Mouse (Mus musculus) lung, adult 2 months (tissue): ENCODE measurements around the gene Esrrb. TPM values are rescaled to one million over a fixed set of nuclear protein-coding genes. Genes with fewer than 3 reads are reported as not detected.

ENCODE experiments used
- DNase-seq: peaks from one replicate; pipeline ENCODE4 v3.0.0; 2022
- H3K4me1 ChIP-seq: fragments of 200-500 bp; 2 replicates; pipeline ENCODE4 v1.6.1; 2011; ENCODE audit warnings: low read length; ENCODE audit not compliant: control insufficient read depth, insufficient read depth
- H3K4me3 ChIP-seq: fragments of 200-500 bp; replicated peaks from 2 replicates; pipeline ENCODE3; 2011; ENCODE audit warnings: low read depth, mild to moderate bottlenecking, control low read depth, low read length; ENCODE audit errors: extremely low read depth
- CTCF ChIP-seq: fragments of 200-500 bp; IDR thresholded peaks from 2 replicates; pipeline ENCODE4 v1.5.1; 2011; ENCODE audit warnings: mild to moderate bottlenecking, low read length, control low read depth; ENCODE audit not compliant: insufficient read depth
- POLR2A ChIP-seq: fragments of 200-500 bp; IDR thresholded peaks from 2 replicates; pipeline ENCODE4 v1.6.1; 2011; ENCODE audit warnings: low read depth, mild to moderate bottlenecking, control low read depth, low read length, borderline replicate concordance; ENCODE audit errors: extremely low read depth
- WGBS: fragments of 180-500 bp; shearing (Covaris S2); methylation state at CpG from one replicate; pipeline ENCODE4 v1.1.7; 2018; 5-methylcytosine and 5-hydroxymethylcytosine counted together
- polyA plus RNA-seq: library from polyadenylated mRNA; depleted of rRNA; stranded (reverse); fragments of >200 nt; gene quantifications from 2 replicates; pipeline ENCODE4 v1.2.3, GENCODE M21; 2012; rRNA removed

The Esrrb gene
- polyA plus RNA-seq, 1 experiment = 0.44 TPM

- TF ChIP-seq CTCF (no peak), POLR2A (no peak)
- Histone ChIP-seq H3K4me3 (no peak overlapping the region), H3K4me1 (no peaks in the 10 kb centered on the region)
- 29% methylated on average over 8 of the region's 8 CpGs for WGBS
- no peak for DNase-seq
These were observed 186.9 kb downstream of the Esrrb start for GRCm38 (mm10) chr12:86547808-86548207.

- Histone ChIP-seq H3K4me1 (no peaks in the 10 kb centered on the region), H3K4me3 (no peak overlapping the region)
- no peak for DNase-seq
- TF ChIP-seq CTCF (no peak), POLR2A (no peak)
- whole genome bisulfite sequencing = 56% methylated on average over 10 of the region's 10 CpGs
These were observed 192.1 kb downstream of the Esrrb start for GRCm38 (mm10) chr12:86553037-86553436.

- no peak for DNase-seq
- TF ChIP-seq CTCF = no peak
- TF ChIP-seq POLR2A = no peak
- Histone ChIP-seq H3K4me1 (no peaks in the 10 kb centered on the region), H3K4me3 (no peak overlapping the region)
- 18% methylated on average over 10 of the region's 10 CpGs for whole genome bisulfite sequencing
These were observed 196.0 kb downstream of the Esrrb start for GRCm38 (mm10) chr12:86556796-86557517.

- WGBS = 90% methylated on average over 9 of the region's 9 CpGs
- TF ChIP-seq POLR2A (no peak), CTCF (no peak)
- Histone ChIP-seq H3K4me3 (no peak overlapping the region), H3K4me1 (no peaks in the 10 kb centered on the region)
- no peak for DNase-seq
These were observed 198.0 kb downstream of the Esrrb start for GRCm38 (mm10) chr12:86558889-86559288.

- no peak for DNase-seq
- no peak for TF ChIP-seq CTCF
- TF ChIP-seq POLR2A = no peak
- 56% methylated on average over 3 of the region's 3 CpGs for WGBS
- Histone ChIP-seq H3K4me1 (no peaks in the 10 kb centered on the region), H3K4me3 (no peak overlapping the region)
These were observed 201.8 kb downstream of the Esrrb start for GRCm38 (mm10) chr12:86562705-86563104.

GRCm38 (mm10) chr12:86565996-86566395 lies 205.1 kb downstream of the Esrrb start:
- DNase-seq = no peak
- TF ChIP-seq POLR2A = no peak
- TF ChIP-seq CTCF = no peak
- Histone ChIP-seq H3K4me3 (no peak overlapping the region), H3K4me1 (no peaks in the 10 kb centered on the region)
- WGBS = 78% methylated on average over 5 of the region's 5 CpGs

Other genes starting within 250 kb of the Esrrb start
- 10.2 and 13.0 TPM in 2 replicates for gene Gpatch2l, start 119.3 kb upstream of the Esrrb start, polyA plus RNA-seq